Mouse (Mus musculus) hindbrain, embryonic 11.5 days (tissue): ENCODE results near the gene Dlk1. TPM values are rescaled to one million over a fixed set of nuclear protein-coding genes. Genes with fewer than 3 reads are reported as not detected.

Experiments used
- ATAC-seq: fragments of 200-750 bp; cut with Nextera tagmentation; 2 replicates; pipeline ENCODE4 v1.8.0; 2017; ENCODE audit warnings: mild to moderate bottlenecking, moderate TSS enrichment, moderate library complexity; ENCODE audit not compliant: low FRiP score
- DNase-seq: peaks from one replicate; pipeline ENCODE4 v3.0.0-alpha.2; 2015; ENCODE audit warnings: low spot score
- H3K27ac ChIP-seq: fragments of 300-500 bp; sonication (generic); 2 replicates; pipeline ENCODE4 v1.5.1; 2014; ENCODE audit warnings: mild to moderate bottlenecking, low read depth, low read length
- H3K27me3 ChIP-seq: fragments of 300-500 bp; sonication (generic); 2 replicates; pipeline ENCODE4 v1.6.1; 2014; ENCODE audit warnings: mild to moderate bottlenecking, low read length, moderate library complexity, mixed read lengths; ENCODE audit not compliant: control insufficient read depth, insufficient read depth
- H3K36me3 ChIP-seq: fragments of 300-500 bp; sonication (generic); 2 replicates; pipeline ENCODE4 v1.6.1; 2014; ENCODE audit warnings: mild to moderate bottlenecking, low read length, moderate library complexity, mixed read lengths; ENCODE audit not compliant: control insufficient read depth, insufficient read depth
- H3K4me1 ChIP-seq: fragments of 300-500 bp; sonication (generic); replicated peaks from 2 replicates; pipeline ENCODE4 v1.6.1; 2014; ENCODE audit warnings: low read length, mixed read lengths; ENCODE audit not compliant: control insufficient read depth, insufficient read depth
- H3K4me2 ChIP-seq: fragments of 300-500 bp; sonication (generic); replicated peaks from 2 replicates; pipeline ENCODE4 v1.6.1; 2014; ENCODE audit warnings: mild to moderate bottlenecking, low read depth, low read length
- H3K4me3 ChIP-seq: fragments of 300-500 bp; sonication (generic); 2 replicates; pipeline ENCODE4 v1.5.1; 2014; ENCODE audit warnings: low read depth, low read length
- H3K9ac ChIP-seq: fragments of 300-500 bp; sonication (generic); 2 replicates; pipeline ENCODE4 v1.6.1; 2014; ENCODE audit warnings: low read depth, low read length
- H3K9me3 ChIP-seq: fragments of 300-500 bp; sonication (generic); 2 replicates; pipeline ENCODE4 v1.6.1; 2016; ENCODE audit warnings: low read length; ENCODE audit not compliant: control insufficient read depth
- WGBS: fragments of 180-500 bp; shearing (Covaris S2); extraction: QIAGEN DNeasy Blood & Tissue Kit; methylation state at CpG from one replicate; pipeline ENCODE4 v1.1.7; 2014; 5-methylcytosine and 5-hydroxymethylcytosine counted together
- polyA plus RNA-seq: library from polyadenylated mRNA; unstranded; fragments of >200 nt; fragmentation: Nextera tagmentation; extraction: Ambion mirVana; gene quantifications from 2 replicates; pipeline ENCODE4 v1.2.1, GENCODE M21; 2014

Dlk1 gene
- polyA plus RNA-seq, 1 experiment from 2014 or later = 77.7 TPM

DNA sequence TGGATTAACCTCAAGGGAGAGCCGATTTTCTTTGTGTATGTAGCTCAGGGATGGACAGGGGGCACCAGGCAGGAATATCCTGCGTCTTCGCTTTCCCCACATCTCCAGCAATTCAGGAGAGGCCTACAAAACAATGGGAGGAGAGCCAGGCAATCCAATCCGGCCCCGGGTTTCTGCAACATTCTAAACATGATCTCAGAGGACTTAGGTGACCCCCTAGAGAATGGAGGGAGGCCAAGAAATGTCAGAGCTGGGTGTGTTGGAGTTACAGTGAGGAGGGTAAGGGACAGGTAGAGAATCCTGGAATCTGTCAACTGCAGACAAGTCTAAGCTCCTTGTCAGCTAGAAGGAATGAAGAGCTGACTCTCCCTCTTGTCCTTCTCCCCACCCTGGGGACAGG, 35.9 kb upstream of the Dlk1 start:
- H3K9ac ChIP-seq = no peak overlapping the region
- WGBS = 86% methylated on average over 5 of the region's 5 CpGs
- no peaks in the 10 kb centered on the region for H3K36me3 ChIP-seq
- no peak overlapping the region for H3K4me3 ChIP-seq
- DNase-seq = no peak
- no peaks in the 10 kb centered on the region for H3K27me3 ChIP-seq
- no peak overlapping the region for H3K27ac ChIP-seq
- H3K4me2 ChIP-seq = no peak overlapping the region
- no peak for ATAC-seq
- H3K4me1 ChIP-seq = peaks cover 9% of the 10 kb centered on the region
- H3K9me3 ChIP-seq = no peaks in the 10 kb centered on the region

DNA sequence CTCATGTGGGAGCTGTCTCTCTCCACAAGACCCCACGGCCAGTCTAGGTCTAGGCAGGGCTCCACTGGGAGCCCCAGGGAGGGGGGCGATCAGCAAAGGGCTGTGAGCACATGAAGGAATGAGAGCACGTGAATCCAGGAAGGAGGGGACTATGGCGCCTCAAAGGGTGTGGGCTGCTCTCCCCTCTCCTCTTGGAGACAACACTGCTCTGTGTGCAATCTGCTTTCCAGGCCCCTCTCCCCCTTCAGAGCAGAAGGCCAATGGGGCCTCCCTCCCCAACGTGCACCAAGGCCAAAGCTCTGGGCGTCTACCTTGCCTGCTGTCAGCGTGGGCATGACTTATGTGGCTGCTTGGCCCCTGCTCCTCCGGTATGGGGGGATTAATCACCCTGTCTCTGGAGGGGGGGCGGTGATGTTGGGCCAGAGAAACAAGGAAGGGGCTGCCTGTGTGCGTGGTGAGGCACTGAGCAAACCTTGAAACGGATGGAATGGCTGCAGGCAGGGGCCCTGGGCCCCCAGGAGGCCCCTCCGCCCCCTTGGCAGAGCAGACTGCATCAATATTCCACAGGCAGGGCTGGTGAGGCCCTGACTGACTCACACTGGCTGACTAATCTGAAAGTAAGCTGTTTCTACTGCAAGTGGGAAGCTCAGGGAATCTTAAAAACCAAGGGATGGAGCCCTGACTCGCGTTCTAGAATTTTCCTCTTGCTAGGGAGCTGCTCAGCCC, 35.0 kb upstream of the Dlk1 start:
- peak overlapping the region; percentile 44; the same call in 1 of the 2 replicates for H3K27ac ChIP-seq
- H3K9me3 ChIP-seq = no peaks in the 10 kb centered on the region
- ATAC-seq (peak; percentile 70), DNase-seq (no peak)
- peaks cover 9% of the 10 kb centered on the region for H3K4me1 ChIP-seq
- no peak overlapping the region for H3K4me3 ChIP-seq
- no peak overlapping the region for H3K4me2 ChIP-seq
- WGBS = 50% methylated on average over 14 of the region's 14 CpGs
- no peaks in the 10 kb centered on the region for H3K36me3 ChIP-seq
- H3K9ac ChIP-seq = peak overlapping the region; percentile 11; the same call in 1 of the 2 replicates
- H3K27me3 ChIP-seq = no peaks in the 10 kb centered on the region

DNA sequence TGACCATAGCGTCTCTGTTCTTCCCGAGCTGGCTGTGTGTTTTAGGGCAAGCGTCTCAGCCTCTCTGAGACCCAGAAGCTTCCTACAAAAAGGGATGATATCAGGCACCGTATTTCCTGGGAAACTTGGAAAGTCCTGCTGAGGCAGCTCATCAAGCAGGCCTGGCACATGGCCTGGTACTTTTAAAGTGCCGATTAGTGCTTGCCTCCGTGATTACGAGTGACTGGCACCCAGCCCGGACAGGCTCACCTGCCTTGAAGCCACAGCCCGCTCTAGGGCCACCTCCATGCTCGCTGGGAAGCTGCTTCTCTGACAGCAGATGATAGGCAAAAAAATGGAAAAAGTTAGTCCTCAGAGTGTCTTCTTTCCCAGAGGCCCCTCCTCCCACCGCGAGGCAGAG, 32.6 kb upstream of the Dlk1 start:
- Histone ChIP-seq H3K27ac (no peak overlapping the region), H3K4me3 (no peak overlapping the region), H3K4me1 (peaks cover 15% of the 10 kb centered on the region), H3K27me3 (no peaks in the 10 kb centered on the region), H3K36me3 (no peaks in the 10 kb centered on the region), H3K9ac (no peak overlapping the region), H3K4me2 (no peak overlapping the region), H3K9me3 (no peaks in the 10 kb centered on the region)
- ATAC-seq (no peak), DNase-seq (no peak)
- WGBS = 87% methylated on average over 12 of the region's 12 CpGs

DNA sequence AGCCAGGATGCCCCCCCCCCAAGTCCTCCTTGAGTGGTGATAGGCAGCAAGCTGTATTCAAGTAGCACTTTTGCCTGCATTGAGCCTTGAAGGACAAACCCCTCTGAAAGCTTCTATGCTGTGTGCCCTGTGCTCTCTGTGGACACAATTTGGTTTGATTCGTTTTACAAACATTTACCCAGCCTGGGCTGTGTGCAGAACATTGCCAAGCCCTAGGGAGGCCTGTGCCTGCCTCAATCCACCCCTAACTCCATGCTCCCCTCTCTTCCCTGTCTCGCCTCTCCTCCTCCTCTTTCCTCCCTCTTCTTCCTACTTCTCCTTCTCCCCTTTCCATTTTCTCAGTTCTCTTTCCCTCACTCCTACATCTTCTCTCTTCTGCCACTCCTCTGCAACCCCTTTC, 29.5 kb upstream of the Dlk1 start:
- Histone ChIP-seq H3K27me3 (no peaks in the 10 kb centered on the region; the same call in 1 of the 2 replicates), H3K27ac (no peak overlapping the region), H3K36me3 (no peaks in the 10 kb centered on the region), H3K9me3 (no peaks in the 10 kb centered on the region), H3K4me1 (peaks cover 7% of the 10 kb centered on the region; the same call in 1 of the 2 replicates), H3K4me2 (no peak overlapping the region), H3K4me3 (no peak overlapping the region), H3K9ac (no peak overlapping the region)
- ATAC-seq (no peak), DNase-seq (no peak)
- WGBS = 35% methylated on average over 2 of the region's 2 CpGs

DNA sequence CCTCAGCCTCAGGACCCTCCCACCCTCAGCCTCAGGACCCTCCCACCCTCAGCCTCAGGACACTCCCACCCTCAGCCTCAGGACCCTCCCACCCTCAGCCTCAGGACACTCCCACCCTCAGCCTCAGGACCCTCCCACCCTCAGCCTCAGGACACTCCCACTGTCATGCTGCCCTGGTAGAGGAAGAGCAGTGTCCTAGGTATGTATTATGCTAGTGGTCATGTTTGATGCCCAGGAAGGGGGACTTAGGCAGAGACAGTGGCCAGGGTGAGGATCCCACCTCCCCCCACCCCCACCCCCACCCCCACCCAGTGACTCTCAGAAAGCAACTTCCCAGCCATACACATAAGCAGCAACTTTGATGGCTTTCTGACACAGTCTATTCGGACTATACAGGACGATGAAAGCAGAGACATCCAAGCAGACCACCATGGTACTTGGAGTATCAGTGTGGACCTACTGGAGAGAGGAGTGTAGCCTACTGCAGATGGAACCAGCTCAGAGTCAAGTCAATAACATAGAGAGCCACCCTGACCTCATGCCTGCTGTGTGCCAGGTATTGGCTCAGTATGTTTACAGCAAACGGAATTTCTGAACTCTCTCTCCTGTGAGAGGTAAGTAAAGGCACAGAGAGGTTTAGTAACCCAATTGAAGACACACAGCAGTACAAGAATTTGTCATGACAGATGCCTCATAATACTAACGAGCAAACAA, 28.8 kb upstream of the Dlk1 start:
- DNase-seq (no peak), ATAC-seq (no peak)
- WGBS = 71% methylated on average over 4 of the region's 4 CpGs
- Histone ChIP-seq H3K36me3 (no peaks in the 10 kb centered on the region), H3K4me1 (peaks cover 7% of the 10 kb centered on the region; the same call in 1 of the 2 replicates), H3K4me2 (no peak overlapping the region), H3K9ac (no peak overlapping the region), H3K9me3 (no peaks in the 10 kb centered on the region), H3K4me3 (no peak overlapping the region), H3K27me3 (no peaks in the 10 kb centered on the region; the same call in 1 of the 2 replicates), H3K27ac (no peak overlapping the region)

DNA sequence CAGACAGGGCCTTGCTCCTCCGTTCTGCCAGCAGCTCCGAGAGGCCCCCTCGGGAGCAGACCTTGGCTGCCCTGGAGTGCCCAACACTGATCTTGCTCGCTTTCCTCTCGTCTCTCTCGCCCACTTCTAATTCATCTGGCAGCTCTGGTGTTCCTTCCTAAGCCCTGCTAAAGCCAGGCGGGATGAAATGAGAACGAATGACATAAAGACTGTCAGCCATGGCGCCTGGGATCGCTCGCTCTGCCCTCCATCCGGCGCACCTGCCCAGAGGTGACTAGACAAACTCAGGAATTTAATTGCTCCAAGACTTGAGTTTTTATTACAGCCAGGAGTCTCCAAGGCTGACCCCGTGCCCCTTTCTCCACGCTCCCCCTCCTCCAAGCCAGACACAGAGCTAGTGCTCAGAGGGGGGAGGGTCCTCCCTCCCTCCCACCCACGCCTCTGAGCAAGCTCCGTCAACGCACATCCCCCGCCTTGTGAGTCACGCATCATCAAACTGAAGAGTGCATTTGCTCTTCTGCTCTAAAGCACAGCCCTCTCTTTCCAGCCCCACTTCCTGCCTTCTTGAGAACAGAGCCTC, 27.8 kb upstream of the Dlk1 start:
- ATAC-seq (peak; percentile 12; the same call in 1 of the 2 replicates), DNase-seq (no peak)
- H3K27ac ChIP-seq = peak overlapping the region; percentile 36; the same call in 1 of the 2 replicates
- H3K9ac ChIP-seq = 0 out of 2 replicates have a peak overlapping the region, but pooled peaks have one; percentile 19
- H3K4me2 ChIP-seq = peak overlapping the region; percentile 17; the same call in 1 of the 2 replicates
- H3K9me3 ChIP-seq = no peaks in the 10 kb centered on the region
- H3K36me3 ChIP-seq = no peaks in the 10 kb centered on the region
- no peak overlapping the region for H3K4me3 ChIP-seq
- H3K4me1 ChIP-seq = peaks cover 7% of the 10 kb centered on the region; the same call in 1 of the 2 replicates
- WGBS = 13% methylated on average over 20 of the region's 20 CpGs
- no peaks in the 10 kb centered on the region; the same call in 1 of the 2 replicates for H3K27me3 ChIP-seq

DNA sequence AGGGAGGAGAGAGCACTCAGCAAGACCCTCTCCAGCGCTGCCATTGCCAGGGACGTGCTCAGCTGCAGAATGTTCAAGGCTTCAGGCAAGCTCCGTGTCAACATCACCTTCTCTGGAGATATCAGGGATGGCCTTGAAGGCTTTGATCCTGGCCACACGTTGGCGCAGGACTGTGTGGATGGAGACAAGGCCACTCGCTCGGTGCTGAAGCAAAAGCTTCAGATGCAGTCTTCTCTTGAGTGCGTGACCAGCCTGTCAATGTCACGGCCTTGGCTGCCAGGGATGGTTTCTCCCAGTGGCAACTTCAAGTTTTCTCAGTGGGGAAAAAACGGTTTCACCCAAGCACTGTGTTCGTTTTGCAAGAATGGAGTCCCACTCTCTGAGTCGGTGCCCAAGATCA, 26.6 kb upstream of the Dlk1 start:
- Histone ChIP-seq H3K36me3 (no peaks in the 10 kb centered on the region), H3K9ac (no peak overlapping the region), H3K27ac (no peak overlapping the region), H3K9me3 (no peaks in the 10 kb centered on the region), H3K27me3 (no peaks in the 10 kb centered on the region; the same call in 1 of the 2 replicates), H3K4me3 (no peak overlapping the region), H3K4me1 (peaks cover 7% of the 10 kb centered on the region; the same call in 1 of the 2 replicates), H3K4me2 (no peak overlapping the region)
- ATAC-seq (no peak), DNase-seq (no peak)
- 86% methylated on average over 12 of the region's 12 CpGs for WGBS

DNA sequence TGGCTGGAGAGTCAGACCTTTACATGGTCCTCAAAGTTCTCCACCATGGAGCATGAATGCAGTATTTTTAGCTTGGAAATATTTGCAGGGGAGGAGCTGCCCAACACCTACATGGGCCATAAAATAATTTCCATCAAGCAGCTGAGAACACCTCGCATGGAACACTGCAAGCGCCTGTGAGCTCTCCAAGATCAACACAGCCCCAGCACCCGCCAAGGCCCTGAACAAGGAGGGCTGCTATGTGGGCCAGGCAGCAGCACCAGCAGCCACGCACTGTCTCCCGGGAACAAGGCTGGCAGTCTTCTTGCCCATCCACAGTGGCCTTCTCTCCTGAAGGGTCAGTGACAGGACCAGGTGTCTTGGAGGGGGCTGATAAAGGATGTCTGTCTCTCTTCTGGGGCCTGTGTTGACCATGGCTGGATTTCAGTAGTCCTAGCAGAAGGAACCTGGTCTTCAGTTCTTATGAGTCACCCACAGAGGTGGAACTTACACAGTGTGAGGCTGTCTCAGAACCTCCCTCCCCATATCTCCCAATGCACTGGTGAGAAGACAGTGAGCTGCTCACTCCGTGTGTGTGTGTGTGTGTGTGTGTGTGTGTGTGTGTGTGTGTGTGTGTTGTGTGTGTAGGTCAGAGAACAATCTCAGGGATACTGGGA, 20.0 kb upstream of the Dlk1 start:
- DNase-seq = no peak
- 77% methylated on average over 6 of the region's 6 CpGs for WGBS
- Histone ChIP-seq H3K4me3 (no peak overlapping the region), H3K9me3 (no peaks in the 10 kb centered on the region), H3K27ac (no peak overlapping the region), H3K36me3 (no peaks in the 10 kb centered on the region), H3K27me3 (peaks cover 2% of the 10 kb centered on the region; the same call in 1 of the 2 replicates), H3K4me2 (no peak overlapping the region), H3K4me1 (peaks cover 3% of the 10 kb centered on the region), H3K9ac (no peak overlapping the region)
- no peak for ATAC-seq
